Mouse (Mus musculus) lung, postnatal 36 days (tissue): ENCODE results near the gene 4933402N22Rik.
"Not testable (repeated sequence)": the region's sequence is repeated elsewhere in the genome, so short reads cannot be mapped to it uniquely, and the experiment has no call there.

ENCODE experiments used
- DNase-seq: peaks from one replicate; pipeline ENCODE4 v3.0.0; 2022; ENCODE audit warnings: mixed read lengths

Gene 4933402N22Rik

DNA sequence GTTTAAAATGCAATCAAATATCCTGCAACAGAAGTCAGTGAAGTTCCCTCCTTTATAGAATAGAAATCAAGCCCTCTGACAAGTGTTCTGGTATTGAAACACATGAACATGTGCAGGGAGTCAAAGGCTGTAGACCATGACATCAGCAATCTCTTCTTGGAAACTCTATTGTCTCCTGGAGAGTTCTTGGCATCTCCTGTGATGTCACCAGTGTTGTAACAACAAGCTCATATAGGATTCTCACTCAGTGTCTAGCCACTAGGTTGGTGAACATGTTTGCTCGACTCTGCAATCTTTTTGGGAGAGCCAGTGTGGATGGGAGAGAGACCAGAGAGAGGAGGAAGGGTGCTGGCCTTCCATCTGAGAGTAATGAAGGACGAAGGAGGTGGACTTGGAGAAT lies at the start of gene 4933402N22Rik:
Gene 4933402N22Rik (plus strand): TSS at position 301 of the 400 bp plus-strand sequence.
- not testable (repeated sequence) for DNase-seq

DNA sequence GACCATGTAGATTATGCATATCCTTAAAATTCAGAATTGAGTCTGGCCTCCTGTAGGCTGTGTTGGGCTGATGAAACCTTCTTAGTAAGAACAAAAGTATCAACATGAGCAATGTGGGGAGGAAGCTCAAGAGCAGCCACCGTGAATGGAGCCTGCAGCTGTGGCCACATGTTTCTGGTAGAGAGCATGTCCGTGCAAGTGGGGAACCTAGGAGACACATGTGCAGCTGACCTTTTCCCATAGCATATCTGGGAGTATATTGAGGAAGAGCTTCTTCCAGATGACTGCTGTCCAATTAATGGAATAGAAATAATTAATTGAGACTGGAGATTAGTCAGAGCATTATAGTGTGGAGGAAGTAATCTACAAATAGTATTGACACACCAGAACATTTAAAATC lies 5.9 kb downstream of the 4933402N22Rik start:
- DNase-seq = not testable (repeated sequence)
